Mouse (Mus musculus) neural tube, embryonic 10.5 days (tissue): ENCODE results near the gene Gcnt1.

Source experiments
- DNase-seq: peaks from one replicate; pipeline ENCODE4 v3.0.0-alpha.2; 2017; ENCODE audit warnings: low spot score; ENCODE audit errors: extremely low spot score

Gene Gcnt1

DNA sequence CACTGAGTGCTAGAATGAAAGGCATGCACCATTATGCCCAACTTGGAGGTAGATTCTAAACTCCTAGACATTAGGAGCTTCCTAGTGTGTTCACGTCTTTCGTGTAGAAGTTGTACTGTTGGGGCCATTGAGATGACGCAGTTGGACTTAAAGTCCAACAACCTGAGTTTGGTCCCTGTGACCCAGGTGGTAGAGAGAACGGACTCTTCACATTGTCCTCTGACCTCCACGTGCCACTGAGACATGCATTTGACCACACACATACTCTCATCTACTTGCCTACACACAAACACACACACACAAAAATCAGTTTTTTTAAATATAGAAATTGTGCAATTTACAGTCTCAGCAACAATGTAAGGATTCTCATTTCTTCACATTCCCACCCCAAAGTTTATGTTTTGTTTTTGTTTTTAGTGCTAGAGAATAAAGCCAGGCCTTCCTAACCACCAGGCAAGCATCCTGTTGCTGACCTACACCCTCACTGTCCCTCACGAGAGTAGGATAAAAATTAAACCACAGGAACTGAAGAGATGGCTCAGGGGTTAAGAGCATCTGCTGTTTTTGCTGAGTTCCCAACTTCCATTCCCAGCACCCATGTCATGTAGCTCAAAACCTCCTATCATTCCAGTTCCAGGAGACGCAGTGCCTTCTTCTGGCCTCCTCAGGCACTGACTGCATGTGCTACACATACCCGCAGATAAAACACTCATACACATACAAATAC lies 6.1 kb downstream of the Gcnt1 start:
- no peak for DNase-seq

DNA sequence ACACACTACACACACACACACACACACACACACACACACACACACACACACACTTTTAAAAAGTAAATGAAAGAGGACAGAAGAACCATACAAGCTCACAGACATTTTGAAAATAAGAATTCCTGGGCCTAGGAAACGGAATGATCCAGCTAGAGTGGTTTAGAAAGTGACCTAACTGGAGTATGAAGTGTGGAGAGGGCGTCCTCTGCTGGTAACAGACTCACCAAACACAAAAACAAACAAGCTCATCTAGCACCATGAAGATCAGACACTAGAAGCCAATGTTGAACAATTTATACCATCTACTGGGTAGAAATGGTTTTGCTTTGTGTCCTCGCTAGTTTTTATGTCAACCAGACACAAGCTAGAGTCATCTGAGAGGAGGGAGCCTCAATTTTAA lies 7.9 kb downstream of the Gcnt1 start:
- DNase-seq = no peak

DNA sequence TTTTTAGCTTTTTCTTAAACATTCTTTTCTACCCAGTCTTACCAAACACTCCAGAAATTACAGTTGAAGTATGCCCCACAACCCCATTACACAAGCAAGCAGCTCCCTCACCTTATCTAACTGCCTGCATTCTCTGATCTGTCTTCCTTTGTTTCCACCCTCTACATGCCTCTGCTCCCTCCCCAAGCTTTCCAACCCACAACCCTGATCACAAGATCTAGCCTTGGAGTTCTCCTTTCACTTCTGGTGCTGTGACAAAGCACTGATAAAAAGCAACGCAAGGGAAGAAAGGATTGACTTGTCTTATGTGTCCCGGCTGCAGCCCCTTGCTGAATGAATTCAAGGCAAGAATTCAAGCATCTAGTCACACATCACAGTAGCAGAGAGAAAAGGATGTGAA lies 11.5 kb downstream of the Gcnt1 start:
- no peak for DNase-seq

DNA sequence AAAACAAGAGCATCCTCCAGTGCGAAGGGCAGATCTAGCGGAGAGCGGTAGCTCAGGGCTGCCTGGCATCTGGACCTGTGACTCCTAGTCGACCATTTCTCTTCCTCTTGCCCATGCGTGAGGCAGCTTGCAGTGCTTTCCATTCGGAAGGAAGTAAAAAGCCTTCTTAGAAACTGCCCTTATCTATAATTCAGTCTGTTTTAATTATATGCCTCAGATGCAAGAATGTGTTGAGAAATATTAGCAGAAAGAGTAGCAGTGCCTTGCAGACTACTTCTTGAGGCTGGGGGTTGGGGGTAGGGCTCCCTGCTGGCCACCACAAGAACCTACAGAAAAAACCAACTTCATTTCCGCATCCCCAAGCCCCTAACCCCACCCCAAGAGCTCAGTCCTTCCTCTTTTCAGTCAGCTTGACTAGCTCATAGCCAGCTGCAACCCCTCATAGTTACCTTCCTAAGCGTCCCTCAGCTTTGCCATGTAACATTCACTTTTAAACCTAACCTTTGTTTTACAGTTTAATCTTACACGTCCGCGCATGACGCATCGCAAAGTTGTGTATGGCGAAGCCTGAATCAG lies 13.2 kb downstream of the Gcnt1 start:
- no peak for DNase-seq

DNA sequence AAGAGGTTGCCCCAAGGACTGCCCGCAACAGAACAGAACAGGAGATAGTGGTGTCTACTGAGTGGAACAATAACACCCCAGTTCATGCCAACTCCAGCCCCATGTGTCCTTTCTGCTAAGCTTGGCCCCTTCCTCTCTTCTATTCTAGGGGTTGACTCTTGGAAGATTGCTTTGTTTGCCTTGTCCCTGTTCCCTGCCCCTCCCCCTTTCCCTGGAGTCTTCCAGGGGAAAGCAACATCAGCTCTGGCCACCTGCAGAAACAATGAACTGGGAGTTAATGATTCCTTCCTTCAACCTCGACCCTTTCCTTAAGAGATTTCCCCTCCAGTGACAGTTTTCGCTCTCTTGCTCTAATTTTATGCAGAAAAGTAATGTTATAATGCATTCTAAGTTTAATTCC lies 15.3 kb downstream of the Gcnt1 start:
- DNase-seq = no peak

DNA sequence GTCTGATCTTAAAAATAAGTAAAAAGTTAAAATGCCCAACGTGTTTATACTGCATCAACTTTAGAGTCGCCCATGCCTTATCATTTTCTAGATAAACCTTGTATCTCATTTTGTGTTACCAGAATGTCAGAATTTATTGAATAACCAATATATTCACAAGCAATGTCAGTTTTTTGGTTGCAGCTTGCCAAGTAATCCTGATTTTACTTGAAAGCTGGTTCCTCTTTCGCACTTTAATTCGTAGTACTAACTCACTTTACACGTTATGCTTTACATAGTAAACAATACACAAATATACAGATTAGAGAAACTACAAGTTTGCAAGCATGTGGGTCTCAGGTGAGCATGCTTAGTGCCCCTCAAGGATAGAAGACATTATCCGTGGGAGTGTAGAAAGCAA lies 15.7 kb downstream of the Gcnt1 start:
- DNase-seq = no peak

DNA sequence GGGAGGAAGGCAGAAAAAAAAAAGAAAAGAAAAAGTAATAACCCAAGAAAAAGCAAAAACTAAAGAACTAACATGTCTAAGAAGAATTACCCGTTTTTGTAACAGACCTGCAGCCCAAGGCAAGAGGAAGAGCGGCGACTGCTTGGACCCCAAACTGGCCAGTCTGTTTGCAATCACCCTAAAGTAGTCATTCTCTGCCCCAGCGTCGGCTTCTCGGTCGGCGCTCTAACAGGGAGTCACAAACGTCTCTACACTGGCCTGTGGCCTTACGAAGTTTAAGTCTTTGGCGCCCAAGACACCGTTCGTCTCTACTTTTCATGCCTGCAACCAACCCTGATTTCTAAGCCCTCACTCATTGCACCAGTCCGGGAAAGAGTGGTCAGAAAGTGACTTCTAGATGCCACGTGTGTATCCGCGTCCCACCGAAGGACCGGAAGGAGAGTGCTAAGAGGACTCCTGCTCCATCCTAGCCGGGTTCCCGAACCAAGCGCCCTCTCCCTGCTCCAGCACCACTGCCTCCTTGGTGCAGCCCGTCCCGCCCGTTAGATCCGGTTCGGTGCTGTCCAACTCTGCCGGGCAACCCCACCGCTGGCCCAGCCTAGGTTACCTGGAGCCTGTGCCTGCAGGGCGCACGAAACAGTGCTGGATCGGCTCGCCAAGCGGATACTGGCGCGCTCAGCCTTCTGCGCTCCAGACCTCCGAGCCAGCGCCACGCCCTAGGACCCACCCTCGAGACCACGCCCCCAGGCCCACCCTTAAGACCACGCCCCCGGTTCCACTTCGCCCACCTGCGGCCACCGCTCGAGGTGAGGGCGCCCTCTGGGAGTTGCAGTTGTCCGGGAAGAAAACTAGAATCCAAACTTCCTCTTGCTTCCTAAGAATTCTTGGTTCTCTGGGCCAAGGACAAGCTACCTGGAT lies 16.4 kb downstream of the Gcnt1 start:
- peak; percentile 70 for DNase-seq

DNA sequence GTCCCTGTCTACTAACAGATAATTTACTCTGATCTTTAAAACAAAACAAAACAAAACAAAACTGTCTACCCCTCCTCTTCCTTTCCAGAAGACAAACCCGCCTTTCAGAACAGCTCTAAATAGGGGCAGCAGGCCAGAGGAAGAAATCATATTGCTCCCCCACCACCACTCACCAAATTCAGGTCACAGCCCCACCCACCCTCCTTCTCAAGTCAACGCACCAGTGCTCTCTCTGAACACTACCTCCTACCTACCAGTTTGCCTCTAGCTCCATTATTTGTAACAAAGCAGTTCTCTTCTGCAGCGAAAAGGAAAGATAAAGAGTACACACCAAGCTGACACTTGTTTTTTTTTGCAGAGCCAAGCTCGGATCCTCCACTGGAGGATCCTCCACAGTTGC lies 17.3 kb downstream of the Gcnt1 start:
- no peak for DNase-seq

DNA sequence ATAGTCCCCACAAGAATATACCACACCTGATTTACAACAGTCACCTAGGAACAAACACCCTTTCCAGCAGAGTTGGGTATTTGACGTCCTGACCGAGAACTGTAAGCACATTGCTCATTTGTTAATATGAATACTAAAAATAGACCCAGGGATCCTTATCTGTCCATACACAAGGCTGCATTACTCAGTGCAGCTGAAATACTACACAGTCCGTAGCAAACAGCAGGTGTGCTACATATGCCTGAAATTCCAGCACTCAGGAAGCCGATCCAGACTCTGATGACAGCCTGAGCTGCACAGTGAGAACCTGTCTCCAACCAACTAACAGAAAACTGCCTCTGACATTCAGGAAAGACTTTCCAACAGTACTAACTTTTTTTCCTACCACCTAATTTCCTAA lies 17.8 kb downstream of the Gcnt1 start:
- no peak for DNase-seq

DNA sequence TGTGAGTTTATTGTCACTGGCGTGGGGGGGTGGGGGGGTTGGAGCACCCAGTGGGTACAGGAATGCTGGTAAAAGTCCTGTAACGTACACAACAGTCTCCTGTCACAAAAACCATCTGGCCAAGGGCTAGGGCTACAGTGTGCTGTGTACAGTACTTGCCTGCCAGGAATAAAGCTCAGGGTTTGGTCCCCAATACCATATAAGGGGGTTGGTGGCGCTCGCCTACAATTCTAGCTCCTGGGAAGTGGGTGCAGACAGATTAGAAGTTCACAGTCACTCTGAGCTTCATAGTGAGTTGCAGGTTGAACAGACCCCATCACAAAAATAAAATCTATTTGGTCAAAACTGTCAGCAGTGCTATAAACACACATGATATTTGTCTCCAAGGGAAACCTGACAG lies 18.3 kb downstream of the Gcnt1 start:
- DNase-seq = no peak

DNA sequence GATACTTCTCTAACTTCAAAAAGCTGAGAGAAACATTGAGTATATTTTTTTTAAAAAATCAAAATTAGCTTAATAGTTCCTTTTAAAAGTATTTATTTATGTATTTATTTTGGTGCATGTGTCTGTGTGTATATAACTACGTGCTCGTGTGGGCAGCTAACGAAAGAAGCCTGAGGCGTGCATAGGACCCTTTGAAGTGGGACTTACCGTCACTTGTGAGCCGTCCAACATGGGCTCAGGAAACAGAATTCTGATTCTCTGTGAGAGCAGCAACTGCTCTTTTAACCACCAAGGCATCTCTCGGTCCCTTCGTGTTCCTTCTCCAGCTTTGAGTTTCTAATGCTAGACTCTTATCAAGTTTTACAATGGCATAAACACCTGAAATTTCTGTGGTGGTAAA lies 18.9 kb downstream of the Gcnt1 start:
- DNase-seq = no peak

DNA sequence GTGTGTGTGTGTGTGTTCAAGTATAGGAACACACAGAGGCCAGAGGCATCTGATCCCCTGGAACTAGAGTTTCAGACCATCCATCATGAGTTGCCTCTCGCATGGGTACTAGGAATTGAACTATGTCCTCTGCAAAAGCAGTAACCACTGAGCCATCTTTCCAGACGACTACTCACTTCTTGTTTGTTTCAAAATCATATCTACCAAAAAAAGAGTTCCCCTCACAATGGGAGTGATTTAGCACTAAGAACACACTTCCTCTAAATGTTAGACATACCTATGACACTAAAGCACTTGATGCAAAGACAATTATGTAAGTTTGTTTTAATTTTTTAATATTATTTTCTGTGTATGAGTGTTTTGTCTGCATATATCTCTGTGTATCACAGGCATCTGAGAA lies 24.8 kb downstream of the Gcnt1 start:
- no peak for DNase-seq

DNA sequence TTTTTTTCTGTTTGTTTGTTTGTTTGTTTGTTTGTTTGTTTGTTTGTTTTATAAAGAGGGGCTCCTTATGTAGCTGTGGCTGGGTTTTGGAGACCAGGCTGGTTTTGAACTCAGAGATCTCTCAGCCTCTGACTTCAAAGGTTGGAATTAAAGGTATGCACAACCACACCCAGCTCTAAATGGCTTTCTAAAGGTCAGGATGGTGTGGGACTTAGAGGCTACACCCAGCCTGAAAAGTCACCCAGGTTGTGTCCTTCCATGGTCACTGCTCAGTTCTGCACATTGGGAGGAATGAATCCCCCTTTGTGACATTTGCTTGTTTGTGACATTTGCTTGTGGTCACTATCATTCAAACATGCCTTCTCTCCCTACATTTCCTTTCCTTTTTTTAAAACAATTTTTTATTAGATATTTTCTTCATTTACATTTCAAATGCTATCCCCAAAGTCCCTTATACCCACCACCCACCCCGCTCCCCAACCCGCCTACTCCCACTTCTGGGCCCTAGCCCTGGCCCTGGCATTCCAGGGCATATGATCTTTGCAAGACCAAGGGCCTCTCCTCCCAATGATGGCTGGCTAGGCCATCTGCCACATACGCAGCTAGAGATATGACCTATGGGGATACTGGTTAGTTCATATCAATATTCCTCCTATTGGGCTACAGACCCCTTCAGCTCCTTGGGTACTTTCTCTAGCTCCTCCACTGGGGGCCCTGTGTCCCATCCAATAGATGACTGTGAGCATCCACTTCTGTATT lies 25.7 kb downstream of the Gcnt1 start:
- no peak for DNase-seq

DNA sequence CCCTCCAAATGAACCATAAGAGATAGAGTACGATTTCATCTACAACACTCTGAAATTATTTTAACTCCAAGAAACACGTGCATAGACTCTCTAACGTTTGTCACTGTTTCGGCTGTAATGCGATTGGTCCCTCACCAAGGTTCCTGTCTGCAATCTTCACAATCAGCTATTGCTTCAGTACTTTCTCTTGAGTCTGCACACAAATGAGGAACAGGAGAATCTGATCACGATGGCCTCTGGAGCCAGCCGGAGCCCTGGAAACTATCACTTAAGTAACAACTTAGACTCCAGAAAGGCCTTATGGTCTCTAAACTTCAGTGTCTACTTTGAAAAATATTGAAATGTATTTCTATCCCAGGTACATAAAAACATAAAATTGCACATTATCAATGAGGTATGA lies 27.8 kb downstream of the Gcnt1 start:
- no peak for DNase-seq

DNA sequence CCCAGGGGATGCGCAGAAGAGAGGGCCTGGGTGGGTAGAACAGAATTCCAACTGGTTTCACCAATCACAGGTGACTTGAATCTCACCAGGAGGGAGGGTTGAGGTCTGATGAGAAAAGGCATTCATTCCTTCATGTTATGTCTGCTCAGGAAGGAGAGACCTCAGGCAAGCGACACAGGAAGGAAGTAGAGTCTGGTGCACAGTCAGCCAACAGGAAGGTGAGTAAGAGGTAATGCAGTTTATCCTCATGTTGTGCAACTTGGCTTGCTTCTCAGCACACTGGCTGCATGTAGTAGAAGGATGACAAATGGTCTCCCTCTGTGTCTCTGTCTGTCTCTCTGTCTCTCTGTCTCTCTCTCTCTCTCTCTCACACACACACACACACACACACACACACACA lies 33.1 kb downstream of the Gcnt1 start:
- no peak for DNase-seq

DNA sequence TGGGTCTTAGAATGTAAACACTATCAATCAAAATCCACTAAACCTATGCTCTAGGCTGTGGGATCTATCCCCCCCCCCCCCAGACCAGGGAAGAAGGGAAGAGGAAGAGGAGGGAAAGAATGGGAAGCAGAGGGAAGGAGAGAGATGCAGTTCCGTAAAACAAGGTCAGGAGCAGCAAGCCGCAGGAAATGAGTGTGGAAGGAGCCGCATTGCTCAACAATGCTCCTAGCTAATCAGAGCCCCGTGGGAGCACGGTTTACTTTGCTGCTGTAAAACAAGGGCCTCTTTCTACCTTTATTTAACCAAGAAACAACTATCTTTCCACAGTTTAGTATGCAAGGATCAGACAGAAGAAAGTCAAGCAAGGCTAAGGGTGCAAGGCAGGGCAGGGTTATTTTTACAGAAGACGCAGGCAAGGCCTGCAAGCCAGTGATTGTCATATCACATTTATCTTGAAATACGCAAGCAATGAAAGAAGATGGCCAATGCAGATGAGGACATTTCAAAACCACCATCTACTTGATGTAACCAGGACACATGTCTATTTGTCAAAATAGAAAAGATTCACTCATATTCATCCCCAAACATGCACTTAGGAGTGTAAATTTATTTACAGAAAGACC lies 35.5 kb downstream of the Gcnt1 start:
- no peak for DNase-seq

DNA sequence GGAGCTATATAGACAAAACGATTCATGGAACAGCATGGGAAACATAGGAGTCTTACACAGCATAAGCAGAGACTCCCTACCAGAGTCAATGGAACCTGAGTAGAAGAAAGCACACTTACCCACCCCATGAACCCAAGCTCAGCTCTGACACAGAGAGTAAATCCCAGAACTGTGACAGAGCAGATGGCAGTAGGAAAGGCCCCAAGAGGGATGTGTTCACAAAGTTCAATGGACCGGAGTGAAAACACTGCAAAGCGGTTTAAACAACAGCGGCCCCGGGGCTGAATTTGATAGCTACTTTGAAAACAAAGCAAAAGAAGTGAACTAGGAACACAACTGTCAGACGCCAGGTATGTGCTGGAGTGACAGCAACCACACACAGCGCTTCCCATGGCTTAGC lies 36.0 kb downstream of the Gcnt1 start:
- no peak for DNase-seq

DNA sequence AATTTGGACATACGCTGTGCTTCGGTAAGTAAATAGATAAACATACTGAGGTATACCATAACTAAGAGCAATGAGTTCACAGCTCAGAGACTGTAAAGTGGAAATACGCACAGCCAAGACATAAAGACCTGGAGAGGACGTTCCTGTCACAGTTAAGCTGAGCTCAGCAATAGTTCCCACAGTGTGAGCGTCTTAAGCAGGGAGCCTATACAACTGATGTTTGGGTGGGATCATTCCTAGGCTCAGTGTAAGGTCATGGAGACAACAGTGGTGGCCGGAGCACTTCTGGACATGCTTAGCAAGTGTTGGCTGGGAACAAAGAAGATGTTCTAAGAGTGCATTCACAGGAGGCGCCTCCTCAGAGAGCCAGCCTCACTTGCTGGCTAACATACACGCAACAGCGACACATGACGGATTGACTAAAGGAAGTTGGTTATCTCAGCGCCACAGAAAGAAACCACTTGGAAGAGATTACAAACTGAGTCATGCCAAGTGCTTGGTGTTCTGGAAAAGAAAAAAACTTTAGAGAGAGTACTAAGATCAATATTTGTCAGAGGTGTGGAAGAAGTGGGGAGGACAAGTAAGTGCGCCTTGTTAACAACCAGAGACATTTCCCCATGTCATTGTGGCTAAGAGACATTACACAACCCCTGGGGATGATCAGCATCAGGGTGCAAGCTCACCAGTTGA lies 37.9 kb downstream of the Gcnt1 start:
- DNase-seq = no peak

DNA sequence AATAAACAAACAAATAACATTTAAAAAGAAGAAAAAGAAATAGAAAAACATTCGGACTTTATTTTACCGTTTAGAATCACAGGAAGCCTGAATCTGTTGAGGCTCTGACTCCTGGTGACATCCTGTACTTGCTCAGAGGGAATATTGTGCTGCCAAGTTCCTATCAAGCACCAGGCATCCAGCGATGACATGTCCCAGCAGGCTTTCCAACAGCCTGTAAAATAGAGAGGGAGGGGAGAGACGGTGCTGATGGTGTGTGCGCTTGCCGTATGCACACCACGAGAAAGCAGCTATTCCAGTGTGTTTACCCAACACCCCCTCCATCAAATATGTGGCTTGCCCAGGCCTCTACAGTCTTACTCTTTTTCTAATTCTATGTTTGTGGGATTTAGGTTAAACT lies 39.6 kb downstream of the Gcnt1 start:
- no peak for DNase-seq

DNA sequence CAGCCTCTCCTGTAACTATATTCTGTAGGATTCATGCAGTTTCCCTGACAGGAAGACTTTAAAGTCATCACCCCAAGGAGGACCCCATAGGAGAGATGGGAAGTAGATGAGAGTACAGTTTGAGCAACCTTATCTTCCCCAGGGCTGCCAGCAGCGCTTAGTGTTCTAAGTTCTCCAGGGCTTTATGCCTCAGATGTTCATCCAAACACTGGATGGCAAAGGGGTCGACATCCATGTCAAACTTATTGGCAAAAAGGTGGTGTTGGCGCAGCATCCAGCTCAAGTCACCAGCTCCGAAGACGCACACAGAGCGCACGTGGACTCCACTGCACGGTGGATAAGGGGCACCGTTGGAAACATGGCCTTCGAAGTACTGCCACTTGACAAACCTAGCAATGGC lies 43.7 kb downstream of the Gcnt1 start:
- no peak for DNase-seq
